Mouse (Mus musculus): ENCODE measurements around the gene Hopx. TPM values are rescaled to one million over a fixed set of nuclear protein-coding genes. Genes with fewer than 3 reads are reported as not detected.
A peak's percentile ranks its signal among the peaks of the same experiment; 100 is the strongest.

Hopx gene
- polyA plus RNA-seq, 1 experiment from 2014 or later, result 6.7 TPM

DNA sequence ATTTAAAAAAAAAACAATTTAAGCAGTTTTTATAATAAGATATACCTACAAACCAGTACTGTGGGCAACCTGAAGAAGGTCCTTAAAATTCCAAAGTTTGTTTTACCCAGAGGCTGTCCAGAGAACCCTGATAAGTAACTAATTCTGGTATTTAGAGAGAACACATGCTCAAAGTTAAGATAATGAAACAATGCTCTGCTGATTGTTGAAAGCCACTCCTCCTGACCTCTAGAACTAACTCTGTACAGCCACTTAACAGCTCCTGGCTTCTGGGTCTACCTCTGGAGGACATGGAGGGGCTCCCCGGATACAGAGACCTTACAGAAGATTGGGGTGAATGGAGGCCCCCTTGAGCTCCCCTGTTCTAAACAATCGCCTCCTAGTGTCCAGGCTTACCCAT, 15.0 kb upstream of the Hopx start:
- DNase-seq (ENCODE audit: low spot score), result no peak
- Histone ChIP-seq H3K27ac (ENCODE audit: low read depth) (no peak overlapping the region), H3K27me3 (replicated peaks; ENCODE audit: control insufficient read depth, insufficient read depth, low read length) (no peaks in the 10 kb centered on the region), H3K4me2 (ENCODE audit: low read length) (no peak overlapping the region), H3K36me3 (ENCODE audit: control insufficient read depth, insufficient read depth, low read length) (no peaks in the 10 kb centered on the region), H3K9ac (ENCODE audit: low read length) (no peak overlapping the region), H3K9me3 (ENCODE audit: control insufficient read depth, low read length) (no peaks in the 10 kb centered on the region), H3K4me3 (ENCODE audit: low read depth, low read length) (no peak overlapping the region), H3K4me1 (replicated peaks; ENCODE audit: control insufficient read depth, insufficient read depth, low read length) (no peaks in the 10 kb centered on the region)
- 0 out of 2 replicates have a peak, but pooled peaks have one; percentile 30 for ATAC-seq (replicated peaks; ENCODE audit: low FRiP score, low TSS enrichment, low read depth)
- 73% methylated on average over 2 of the region's 2 CpGs for WGBS

DNA sequence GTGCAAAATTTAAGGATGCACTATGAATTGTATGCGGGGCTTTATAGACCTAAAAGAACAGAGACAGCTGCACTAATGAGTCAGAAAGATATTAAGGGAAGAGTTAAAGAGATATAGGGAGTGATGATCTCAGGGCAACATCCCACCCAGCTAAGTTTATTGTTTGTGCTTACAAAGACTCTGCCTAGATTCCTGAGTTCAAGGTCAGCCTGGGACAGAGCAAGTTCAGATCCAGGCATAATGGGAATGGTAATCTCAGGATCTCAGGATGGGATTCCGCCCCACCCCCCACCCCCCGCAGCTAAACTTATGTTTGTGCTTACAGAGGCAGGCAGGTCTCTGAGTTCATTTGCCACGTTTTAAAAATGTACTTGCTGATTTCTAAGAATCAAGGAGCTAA, 13.9 kb upstream of the Hopx start:
- WGBS, result 84% methylated on average over 4 of the region's 4 CpGs
- Histone ChIP-seq H3K27ac (ENCODE audit: low read depth) (no peak overlapping the region), H3K27me3 (replicated peaks; ENCODE audit: control insufficient read depth, insufficient read depth, low read length) (no peaks in the 10 kb centered on the region), H3K9ac (ENCODE audit: low read length) (no peak overlapping the region), H3K4me1 (replicated peaks; ENCODE audit: control insufficient read depth, insufficient read depth, low read length) (peaks cover 7% of the 10 kb centered on the region), H3K4me3 (ENCODE audit: low read depth, low read length) (no peak overlapping the region), H3K4me2 (ENCODE audit: low read length) (no peak overlapping the region), H3K9me3 (ENCODE audit: control insufficient read depth, low read length) (no peaks in the 10 kb centered on the region), H3K36me3 (ENCODE audit: control insufficient read depth, insufficient read depth, low read length) (no peaks in the 10 kb centered on the region)
- ATAC-seq (replicated peaks; ENCODE audit: low FRiP score, low TSS enrichment, low read depth) (no peak), DNase-seq (ENCODE audit: low spot score) (no peak)

DNA sequence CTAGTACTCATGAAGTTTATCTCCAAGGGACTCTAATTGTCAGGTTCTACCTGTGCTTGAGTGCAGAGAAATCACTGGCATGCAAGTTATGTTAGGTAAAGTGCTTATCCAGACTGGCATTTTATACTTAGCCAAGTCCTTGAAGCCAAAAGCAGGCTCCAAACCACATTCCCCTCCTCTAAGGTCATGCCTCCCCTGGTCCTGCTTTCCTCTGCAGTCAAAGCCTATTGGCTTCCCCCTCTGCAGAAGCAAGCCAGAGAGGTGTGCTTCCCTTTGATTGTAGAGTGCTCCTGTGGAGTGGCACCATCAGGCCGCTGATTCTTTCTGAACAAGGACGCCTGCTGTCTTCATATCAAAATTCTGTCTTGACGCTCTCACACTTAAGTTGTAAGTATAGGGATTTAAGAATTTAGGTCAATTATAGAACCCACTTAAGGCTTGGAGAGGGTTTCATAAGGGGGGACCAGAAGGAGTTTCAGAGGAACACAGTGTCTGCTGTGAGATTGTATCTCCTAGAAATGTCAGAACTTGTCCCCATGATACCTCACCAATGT, 11.6 kb upstream of the Hopx start:
- Histone ChIP-seq H3K27ac (ENCODE audit: low read depth) (no peak overlapping the region), H3K9me3 (ENCODE audit: control insufficient read depth, low read length) (no peaks in the 10 kb centered on the region), H3K27me3 (replicated peaks; ENCODE audit: control insufficient read depth, insufficient read depth, low read length) (no peaks in the 10 kb centered on the region), H3K4me3 (ENCODE audit: low read depth, low read length) (no peak overlapping the region), H3K4me1 (replicated peaks; ENCODE audit: control insufficient read depth, insufficient read depth, low read length) (peaks cover 26% of the 10 kb centered on the region), H3K36me3 (ENCODE audit: control insufficient read depth, insufficient read depth, low read length) (no peaks in the 10 kb centered on the region), H3K4me2 (ENCODE audit: low read length) (no peak overlapping the region), H3K9ac (ENCODE audit: low read length) (no peak overlapping the region)
- ATAC-seq (replicated peaks; ENCODE audit: low FRiP score, low TSS enrichment, low read depth), result no peak
- 92% methylated on average over 3 of the region's 3 CpGs for WGBS
- no peak for DNase-seq (ENCODE audit: low spot score)

DNA sequence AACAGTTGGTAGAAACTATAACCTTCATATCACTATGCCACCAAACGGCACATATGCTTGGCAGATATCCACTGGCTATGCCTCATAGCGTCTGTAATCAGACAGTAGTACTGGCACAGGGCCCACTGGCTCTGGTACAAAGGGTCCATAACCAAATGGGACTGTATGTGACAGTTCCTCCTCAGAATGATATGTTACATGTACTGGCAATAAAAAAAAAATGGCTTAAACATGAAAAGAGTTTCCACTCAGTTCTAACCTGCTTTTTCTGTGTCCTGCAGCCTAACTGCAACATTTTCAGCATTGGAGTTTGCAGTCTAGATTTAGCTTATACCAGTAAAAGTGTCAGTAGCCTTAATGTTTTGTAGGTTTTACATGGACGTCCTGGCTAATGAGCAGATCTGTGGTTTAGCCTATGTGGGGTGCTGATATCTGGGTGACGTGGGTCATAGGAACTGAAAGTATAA, 9.9 kb upstream of the Hopx start:
- H3K9ac ChIP-seq (ENCODE audit: low read length), result no peak overlapping the region
- DNase-seq (ENCODE audit: low spot score) (no peak), ATAC-seq (replicated peaks; ENCODE audit: low FRiP score, low TSS enrichment, low read depth) (no peak)
- no peaks in the 10 kb centered on the region for H3K9me3 ChIP-seq (ENCODE audit: control insufficient read depth, low read length)
- no peak overlapping the region for H3K4me3 ChIP-seq (ENCODE audit: low read depth, low read length)
- H3K27me3 ChIP-seq (replicated peaks; ENCODE audit: control insufficient read depth, insufficient read depth, low read length), result no peaks in the 10 kb centered on the region
- 60% methylated on average over 4 of the region's 4 CpGs for WGBS
- H3K27ac ChIP-seq (ENCODE audit: low read depth), result no peak overlapping the region
- no peaks in the 10 kb centered on the region for H3K36me3 ChIP-seq (ENCODE audit: control insufficient read depth, insufficient read depth, low read length)
- H3K4me1 ChIP-seq (replicated peaks; ENCODE audit: control insufficient read depth, insufficient read depth, low read length), result peaks cover 26% of the 10 kb centered on the region
- H3K4me2 ChIP-seq (ENCODE audit: low read length), result no peak overlapping the region

DNA sequence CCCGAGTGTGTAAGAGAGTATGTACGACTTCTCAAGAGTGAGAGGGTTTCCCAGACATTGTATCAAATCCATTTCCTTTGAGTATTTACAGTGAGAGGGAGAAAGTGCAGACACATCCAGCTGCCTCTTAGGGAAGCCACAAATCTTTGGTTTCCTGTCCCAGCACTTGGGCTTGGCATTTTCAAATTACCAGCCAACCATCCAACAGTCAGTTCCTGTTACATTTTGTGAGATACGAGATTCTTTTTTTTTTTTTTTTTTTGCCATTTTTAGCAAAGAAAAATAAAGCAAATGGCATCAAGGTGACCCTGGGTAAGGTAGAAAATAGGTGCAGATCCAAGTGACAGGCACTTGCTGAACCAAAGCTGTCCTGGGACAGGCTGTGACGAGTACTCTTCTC, 9.2 kb upstream of the Hopx start:
- Histone ChIP-seq H3K4me3 (ENCODE audit: low read depth, low read length) (no peak overlapping the region), H3K4me1 (replicated peaks; ENCODE audit: control insufficient read depth, insufficient read depth, low read length) (peaks cover 26% of the 10 kb centered on the region), H3K4me2 (ENCODE audit: low read length) (no peak overlapping the region), H3K9me3 (ENCODE audit: control insufficient read depth, low read length) (no peaks in the 10 kb centered on the region), H3K9ac (ENCODE audit: low read length) (no peak overlapping the region), H3K27me3 (replicated peaks; ENCODE audit: control insufficient read depth, insufficient read depth, low read length) (no peaks in the 10 kb centered on the region), H3K36me3 (ENCODE audit: control insufficient read depth, insufficient read depth, low read length) (no peaks in the 10 kb centered on the region), H3K27ac (ENCODE audit: low read depth) (peak overlapping the region; percentile 7; the same call in 1 of the 2 replicates)
- WGBS, result 44% methylated on average over 4 of the region's 4 CpGs
- DNase-seq (ENCODE audit: low spot score), result no peak
- ATAC-seq (replicated peaks; ENCODE audit: low FRiP score, low TSS enrichment, low read depth), result no peak

DNA sequence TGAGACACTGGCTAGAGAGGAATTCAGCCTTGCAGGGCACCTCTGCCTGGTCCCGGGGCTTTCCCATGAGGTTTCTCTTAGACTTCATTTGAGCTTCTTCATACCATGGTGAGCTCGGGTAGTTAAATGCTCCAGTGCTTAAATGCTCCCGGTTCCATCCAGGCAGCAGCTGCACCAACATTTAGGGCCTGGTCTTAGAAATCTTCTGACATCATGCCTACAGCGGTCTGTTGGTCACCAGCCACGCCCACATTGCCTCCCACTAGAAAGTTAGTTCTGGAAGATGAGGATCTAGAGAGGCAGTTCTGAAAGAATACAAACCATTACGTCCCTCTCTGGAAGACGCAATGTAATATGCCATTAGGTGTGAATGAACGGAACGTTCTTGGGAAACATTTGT, 8.7 kb upstream of the Hopx start:
- no peaks in the 10 kb centered on the region for H3K36me3 ChIP-seq (ENCODE audit: control insufficient read depth, insufficient read depth, low read length)
- peaks cover 26% of the 10 kb centered on the region for H3K4me1 ChIP-seq (replicated peaks; ENCODE audit: control insufficient read depth, insufficient read depth, low read length)
- no peak overlapping the region for H3K4me2 ChIP-seq (ENCODE audit: low read length)
- WGBS, result 59% methylated on average over 9 of the region's 9 CpGs
- no peaks in the 10 kb centered on the region for H3K9me3 ChIP-seq (ENCODE audit: control insufficient read depth, low read length)
- H3K9ac ChIP-seq (ENCODE audit: low read length), result no peak overlapping the region
- H3K27ac ChIP-seq (ENCODE audit: low read depth), result 0 out of 2 replicates have a peak overlapping the region, but pooled peaks have one; percentile 7
- H3K4me3 ChIP-seq (ENCODE audit: low read depth, low read length), result no peak overlapping the region
- DNase-seq (ENCODE audit: low spot score), result no peak
- H3K27me3 ChIP-seq (replicated peaks; ENCODE audit: control insufficient read depth, insufficient read depth, low read length), result no peaks in the 10 kb centered on the region
- no peak for ATAC-seq (replicated peaks; ENCODE audit: low FRiP score, low TSS enrichment, low read depth)

DNA sequence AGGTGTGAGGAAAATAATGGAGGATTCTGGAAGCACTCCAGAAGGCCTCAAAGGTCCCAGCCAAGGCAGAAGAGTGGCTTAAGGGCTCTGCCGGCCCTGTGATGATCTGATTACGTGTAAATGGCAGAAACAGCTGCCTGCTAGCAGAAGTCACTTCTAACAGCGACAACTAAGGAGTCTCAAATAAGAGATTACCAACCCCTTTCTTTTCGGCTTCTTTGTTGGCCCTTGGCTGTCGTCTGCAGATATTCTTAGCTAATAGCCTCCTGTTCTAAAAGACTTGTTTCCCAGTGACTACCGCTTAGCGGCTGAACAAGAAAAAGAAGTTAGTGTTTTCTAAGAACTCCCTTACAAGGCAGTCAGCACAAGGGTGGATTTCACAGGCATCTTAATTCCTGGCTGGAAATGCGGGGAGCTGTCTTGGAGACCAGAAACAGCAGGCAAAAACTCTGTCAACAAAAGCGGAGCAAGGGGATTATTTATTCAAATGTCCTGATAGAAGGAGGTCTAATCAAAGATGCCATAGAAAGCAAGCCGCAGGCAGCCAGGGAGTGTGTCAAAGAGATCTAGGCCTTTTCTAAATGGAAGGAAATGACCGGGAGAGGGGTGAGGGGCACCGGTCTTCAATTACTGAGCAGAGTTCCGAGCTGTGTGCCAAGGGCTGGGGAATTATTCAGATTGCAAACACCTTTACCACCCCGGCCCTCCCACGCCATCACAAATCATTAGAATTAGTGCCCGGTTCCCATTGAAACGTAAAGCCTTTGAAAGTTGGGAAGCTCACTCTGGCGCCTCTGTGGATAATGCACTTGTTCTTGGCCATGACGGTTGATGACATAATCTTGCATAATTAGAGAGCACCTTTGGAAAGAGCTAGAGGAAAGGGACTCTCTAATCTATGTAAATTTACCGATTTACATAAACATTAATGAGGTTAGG, 7.6 kb upstream of the Hopx start:
- DNase-seq (ENCODE audit: low spot score), result peak; percentile 61
- H3K36me3 ChIP-seq (ENCODE audit: control insufficient read depth, insufficient read depth, low read length), result no peaks in the 10 kb centered on the region
- no peak overlapping the region for H3K27ac ChIP-seq (ENCODE audit: low read depth)
- H3K9ac ChIP-seq (ENCODE audit: low read length), result no peak overlapping the region
- no peak overlapping the region for H3K4me2 ChIP-seq (ENCODE audit: low read length)
- no peaks in the 10 kb centered on the region for H3K9me3 ChIP-seq (ENCODE audit: control insufficient read depth, low read length)
- H3K27me3 ChIP-seq (replicated peaks; ENCODE audit: control insufficient read depth, insufficient read depth, low read length), result no peaks in the 10 kb centered on the region
- H3K4me1 ChIP-seq (replicated peaks; ENCODE audit: control insufficient read depth, insufficient read depth, low read length), result peaks cover 26% of the 10 kb centered on the region
- WGBS, result 27% methylated on average over 20 of the region's 20 CpGs
- no peak for ATAC-seq (replicated peaks; ENCODE audit: low FRiP score, low TSS enrichment, low read depth)
- no peak overlapping the region for H3K4me3 ChIP-seq (ENCODE audit: low read depth, low read length)

DNA sequence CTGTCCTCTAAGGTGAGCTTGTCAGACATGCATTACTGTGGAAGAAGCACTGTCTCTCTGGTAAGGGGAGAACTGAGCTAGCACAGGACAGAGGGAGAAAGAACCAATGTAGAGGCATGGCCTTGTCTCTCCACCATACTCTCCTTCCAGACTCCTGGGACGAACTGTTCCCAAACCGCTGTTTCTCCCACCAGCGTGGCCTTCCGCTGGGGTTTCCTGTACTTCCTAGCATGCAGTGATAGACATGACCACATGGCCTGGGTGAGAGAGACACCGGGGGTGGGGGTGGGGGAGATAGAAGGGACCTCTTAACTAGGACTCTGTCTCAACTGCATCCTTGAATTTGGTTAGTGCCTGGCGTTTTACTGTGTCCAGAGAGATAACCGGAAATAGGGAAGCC, 5.8 kb upstream of the Hopx start:
- peaks cover 28% of the 10 kb centered on the region for H3K4me1 ChIP-seq (replicated peaks; ENCODE audit: control insufficient read depth, insufficient read depth, low read length)
- no peak for DNase-seq (ENCODE audit: low spot score)
- no peak overlapping the region for H3K4me3 ChIP-seq (ENCODE audit: low read depth, low read length)
- no peak overlapping the region for H3K4me2 ChIP-seq (ENCODE audit: low read length)
- 89% methylated on average over 7 of the region's 7 CpGs for WGBS
- no peaks in the 10 kb centered on the region for H3K36me3 ChIP-seq (ENCODE audit: control insufficient read depth, insufficient read depth, low read length)
- H3K9ac ChIP-seq (ENCODE audit: low read length), result no peak overlapping the region
- no peak for ATAC-seq (replicated peaks; ENCODE audit: low FRiP score, low TSS enrichment, low read depth)
- H3K9me3 ChIP-seq (ENCODE audit: control insufficient read depth, low read length), result no peaks in the 10 kb centered on the region
- no peaks in the 10 kb centered on the region for H3K27me3 ChIP-seq (replicated peaks; ENCODE audit: control insufficient read depth, insufficient read depth, low read length)
- H3K27ac ChIP-seq (ENCODE audit: low read depth), result no peak overlapping the region
